Mouse (Mus musculus): ENCODE results near the gene Tom1l1. TPM values are rescaled to one million over a fixed set of nuclear protein-coding genes. Genes with fewer than 3 reads are reported as not detected.
A peak's percentile ranks its signal among the peaks of the same experiment; 100 is the strongest.

Gene Tom1l1
- polyA plus RNA-seq, 1 experiment from 2014 or later: 60.7 TPM

- no peak overlapping the region for H3K4me3 ChIP-seq (ENCODE audit: low read depth, low read length)
- H3K4me1 ChIP-seq (replicated peaks; ENCODE audit: control insufficient read depth, insufficient read depth, low read length): no peaks in the 10 kb centered on the region
Measured at GRCm38 (mm10) chr11:90697480-90698240, 9.5 kb upstream of the Tom1l1 start.

GRCm38 (mm10) chr11:90695811-90696210, 7.6 kb upstream of the Tom1l1 start:
- Histone ChIP-seq H3K9ac (ENCODE audit: low read depth, low read length) (no peak overlapping the region), H3K27me3 (replicated peaks; ENCODE audit: control insufficient read depth, insufficient read depth, low read length) (no peaks in the 10 kb centered on the region), H3K27ac (ENCODE audit: low read depth, low read length) (no peak overlapping the region), H3K9me3 (ENCODE audit: control insufficient read depth, low read length) (no peaks in the 10 kb centered on the region), H3K4me3 (ENCODE audit: low read depth, low read length) (no peak overlapping the region), H3K36me3 (ENCODE audit: control insufficient read depth, insufficient read depth, low read length) (no peaks in the 10 kb centered on the region), H3K4me1 (replicated peaks; ENCODE audit: control insufficient read depth, insufficient read depth, low read length) (peaks cover 5% of the 10 kb centered on the region; the same call in 1 of the 2 replicates), H3K4me2 (no peak overlapping the region)
- WGBS: 52% methylated on average over 9 of the region's 9 CpGs
- no peak for DNase-seq (ENCODE audit: low spot score)
- no peak for ATAC-seq (replicated peaks; ENCODE audit: low FRiP score)

More at GRCm38 (mm10) chr11:90697480-90698240, 9.5 kb upstream of the Tom1l1 start:
- H3K9me3 ChIP-seq (ENCODE audit: control insufficient read depth, low read length): no peaks in the 10 kb centered on the region
- peak overlapping the region; percentile 41 for H3K4me2 ChIP-seq
- peak; percentile 83 for ATAC-seq (replicated peaks; ENCODE audit: low FRiP score)
- H3K27me3 ChIP-seq (replicated peaks; ENCODE audit: control insufficient read depth, insufficient read depth, low read length): no peaks in the 10 kb centered on the region
- 23% methylated on average over 10 of the region's 10 CpGs for WGBS
- no peaks in the 10 kb centered on the region for H3K36me3 ChIP-seq (ENCODE audit: control insufficient read depth, insufficient read depth, low read length)
- no peak overlapping the region for H3K27ac ChIP-seq (ENCODE audit: low read depth, low read length)
- no peak overlapping the region for H3K9ac ChIP-seq (ENCODE audit: low read depth, low read length)
- peak; percentile 71 for DNase-seq (ENCODE audit: low spot score)

- H3K4me1 ChIP-seq (replicated peaks; ENCODE audit: control insufficient read depth, insufficient read depth, low read length): peaks cover 5% of the 10 kb centered on the region; the same call in 1 of the 2 replicates
- no peak for DNase-seq (ENCODE audit: low spot score)
- WGBS: 60% methylated on average over 4 of the region's 4 CpGs
- no peak overlapping the region for H3K27ac ChIP-seq (ENCODE audit: low read depth, low read length)
- no peaks in the 10 kb centered on the region for H3K36me3 ChIP-seq (ENCODE audit: control insufficient read depth, insufficient read depth, low read length)
- no peak for ATAC-seq (replicated peaks; ENCODE audit: low FRiP score)
- no peak overlapping the region for H3K9ac ChIP-seq (ENCODE audit: low read depth, low read length)
- no peaks in the 10 kb centered on the region for H3K27me3 ChIP-seq (replicated peaks; ENCODE audit: control insufficient read depth, insufficient read depth, low read length)
- no peak overlapping the region for H3K4me2 ChIP-seq
- H3K9me3 ChIP-seq (ENCODE audit: control insufficient read depth, low read length): no peaks in the 10 kb centered on the region
- no peak overlapping the region for H3K4me3 ChIP-seq (ENCODE audit: low read depth, low read length)
Measured at GRCm38 (mm10) chr11:90694206-90694605, 6.0 kb upstream of the Tom1l1 start.

- no peak for DNase-seq (ENCODE audit: low spot score)
- peaks cover 16% of the 10 kb centered on the region for H3K4me1 ChIP-seq (replicated peaks; ENCODE audit: control insufficient read depth, insufficient read depth, low read length)
- no peak overlapping the region for H3K4me3 ChIP-seq (ENCODE audit: low read depth, low read length)
- 61% methylated on average over 6 of the region's 6 CpGs for WGBS
- H3K27me3 ChIP-seq (replicated peaks; ENCODE audit: control insufficient read depth, insufficient read depth, low read length): no peaks in the 10 kb centered on the region
- no peak for ATAC-seq (replicated peaks; ENCODE audit: low FRiP score)
- no peak overlapping the region for H3K9ac ChIP-seq (ENCODE audit: low read depth, low read length)
- no peak overlapping the region for H3K27ac ChIP-seq (ENCODE audit: low read depth, low read length)
- H3K36me3 ChIP-seq (ENCODE audit: control insufficient read depth, insufficient read depth, low read length): no peaks in the 10 kb centered on the region
- no peak overlapping the region for H3K4me2 ChIP-seq
- H3K9me3 ChIP-seq (ENCODE audit: control insufficient read depth, low read length): no peaks in the 10 kb centered on the region
Measured at GRCm38 (mm10) chr11:90690361-90690760, 2.2 kb upstream of the Tom1l1 start.

GRCm38 (mm10) chr11:90687040-90687439, 1.1 kb downstream of the Tom1l1 start:
- peak overlapping the region; percentile 73 for H3K4me3 ChIP-seq (ENCODE audit: low read depth, low read length)
- H3K9me3 ChIP-seq (ENCODE audit: control insufficient read depth, low read length): no peaks in the 10 kb centered on the region
- no peaks in the 10 kb centered on the region for H3K27me3 ChIP-seq (replicated peaks; ENCODE audit: control insufficient read depth, insufficient read depth, low read length)
- 0% methylated on average over 17 of the region's 17 CpGs for WGBS
- peaks cover 18% of the 10 kb centered on the region for H3K4me1 ChIP-seq (replicated peaks; ENCODE audit: control insufficient read depth, insufficient read depth, low read length)
- H3K4me2 ChIP-seq: peak overlapping the region; percentile 70
- peak overlapping the region; percentile 76 for H3K9ac ChIP-seq (ENCODE audit: low read depth, low read length)
- no peaks in the 10 kb centered on the region; the same call in 1 of the 2 replicates for H3K36me3 ChIP-seq (ENCODE audit: control insufficient read depth, insufficient read depth, low read length)
- peak overlapping the region; percentile 35 for H3K27ac ChIP-seq (ENCODE audit: low read depth, low read length)
- DNase-seq (ENCODE audit: low spot score): peak; percentile 34
- ATAC-seq (replicated peaks; ENCODE audit: low FRiP score): peak; percentile 66

GRCm38 (mm10) chr11:90686287-90687025, 1.7 kb downstream of the Tom1l1 start:
- Histone ChIP-seq H3K27ac (ENCODE audit: low read depth, low read length) (peak overlapping the region; percentile 35), H3K9ac (ENCODE audit: low read depth, low read length) (peak overlapping the region; percentile 76), H3K27me3 (replicated peaks; ENCODE audit: control insufficient read depth, insufficient read depth, low read length) (no peaks in the 10 kb centered on the region), H3K9me3 (ENCODE audit: control insufficient read depth, low read length) (no peaks in the 10 kb centered on the region), H3K36me3 (ENCODE audit: control insufficient read depth, insufficient read depth, low read length) (no peaks in the 10 kb centered on the region; the same call in 1 of the 2 replicates), H3K4me2 (peak overlapping the region; percentile 70), H3K4me1 (replicated peaks; ENCODE audit: control insufficient read depth, insufficient read depth, low read length) (peaks cover 18% of the 10 kb centered on the region), H3K4me3 (ENCODE audit: low read depth, low read length) (peak overlapping the region; percentile 73)
- peak; percentile 62 for ATAC-seq (replicated peaks; ENCODE audit: low FRiP score)
- 69% methylated on average over 13 of the region's 13 CpGs for WGBS
- no peak for DNase-seq (ENCODE audit: low spot score)

GRCm38 (mm10) chr11:90685196-90685595, 3.0 kb downstream of the Tom1l1 start:
- H3K4me1 ChIP-seq (replicated peaks; ENCODE audit: control insufficient read depth, insufficient read depth, low read length): peaks cover 13% of the 10 kb centered on the region
- DNase-seq (ENCODE audit: low spot score) (no peak), ATAC-seq (replicated peaks; ENCODE audit: low FRiP score) (no peak)
- no peak overlapping the region for H3K27ac ChIP-seq (ENCODE audit: low read depth, low read length)
- peaks cover 3% of the 10 kb centered on the region; the same call in 1 of the 2 replicates for H3K36me3 ChIP-seq (ENCODE audit: control insufficient read depth, insufficient read depth, low read length)
- peak overlapping the region; percentile 25 for H3K4me2 ChIP-seq
- H3K9ac ChIP-seq (ENCODE audit: low read depth, low read length): no peak overlapping the region
- H3K9me3 ChIP-seq (ENCODE audit: control insufficient read depth, low read length): no peaks in the 10 kb centered on the region
- H3K27me3 ChIP-seq (replicated peaks; ENCODE audit: control insufficient read depth, insufficient read depth, low read length): no peaks in the 10 kb centered on the region
- 76% methylated on average over 6 of the region's 6 CpGs for WGBS
- H3K4me3 ChIP-seq (ENCODE audit: low read depth, low read length): no peak overlapping the region

GRCm38 (mm10) chr11:90684765-90685164, 3.4 kb downstream of the Tom1l1 start:
- Histone ChIP-seq H3K9ac (ENCODE audit: low read depth, low read length) (no peak overlapping the region), H3K36me3 (ENCODE audit: control insufficient read depth, insufficient read depth, low read length) (peaks cover 4% of the 10 kb centered on the region; the same call in 1 of the 2 replicates), H3K27ac (ENCODE audit: low read depth, low read length) (no peak overlapping the region), H3K4me1 (replicated peaks; ENCODE audit: control insufficient read depth, insufficient read depth, low read length) (peaks cover 13% of the 10 kb centered on the region), H3K4me3 (ENCODE audit: low read depth, low read length) (no peak overlapping the region), H3K9me3 (ENCODE audit: control insufficient read depth, low read length) (no peaks in the 10 kb centered on the region), H3K27me3 (replicated peaks; ENCODE audit: control insufficient read depth, insufficient read depth, low read length) (no peaks in the 10 kb centered on the region), H3K4me2 (peak overlapping the region; percentile 25)
- no peak for ATAC-seq (replicated peaks; ENCODE audit: low FRiP score)
- 56% methylated on average over 6 of the region's 6 CpGs for WGBS
- no peak for DNase-seq (ENCODE audit: low spot score)
